Mouse (Mus musculus): ENCODE measurements around the gene Rsl24d1. TPM values are rescaled to one million over a fixed set of nuclear protein-coding genes. Genes with fewer than 3 reads are reported as not detected.
A peak's percentile ranks its signal among the peaks of the same experiment; 100 is the strongest.
"Not testable (repeated sequence)": the region's sequence is repeated elsewhere in the genome, so short reads cannot be mapped to it uniquely, and the experiment has no call there.

Rsl24d1 gene
- polyA plus RNA-seq (2016; fragmentation: Nextera tagmentation; extraction: Ambion mirVana): 143 and 145 TPM in 2 replicates

- Histone ChIP-seq H3K9ac (replicated peaks) (peak within 1 kb of the TSS; percentile 79), H3K4me1 (replicated peaks) (peaks cover 8% of the 10 kb centered on the region), H3K36me3 (peaks cover 27% of the 10 kb centered on the region), H3K4me2 (peak within 1 kb of the TSS; percentile 69), H3K9me3 (no peaks in the 10 kb centered on the region), H3K27me3 (no peaks in the 10 kb centered on the region; the same call in 1 of the 2 replicates), H3K4me3 (replicated peaks) (peak within 1 kb of the TSS; percentile 93), H3K27ac (peak within 1 kb of the TSS; percentile 76; the same call in 1 of the 2 replicates)
- peak; percentile 96 for ATAC-seq (ENCODE audit: insufficient number of reproducible peaks, insufficient read depth, low FRiP score, low TSS enrichment, low read depth)
- 1% methylated on average over 64 of the region's 64 CpGs for WGBS
Observed at GRCm38 (mm10) chr9:73112919-73113906, at the start of gene Rsl24d1. Rsl24d1 (plus strand) TSS chr9:73113426.

GRCm38 (mm10) chr9:73063621-73064290 lies 49.5 kb upstream of the Rsl24d1 start:
- 6% methylated on average over 15 of the region's 15 CpGs for WGBS
- Histone ChIP-seq H3K27ac (peak overlapping the region; percentile 75), H3K36me3 (no peaks in the 10 kb centered on the region), H3K27me3 (no peaks in the 10 kb centered on the region), H3K9me3 (no peaks in the 10 kb centered on the region), H3K9ac (replicated peaks) (peak overlapping the region; percentile 37), H3K4me2 (peak overlapping the region; percentile 61), H3K4me3 (replicated peaks) (peak overlapping the region; percentile 25), H3K4me1 (replicated peaks) (peaks cover 26% of the 10 kb centered on the region)
- peak; percentile 80 for ATAC-seq (ENCODE audit: insufficient number of reproducible peaks, insufficient read depth, low FRiP score, low TSS enrichment, low read depth)

GRCm38 (mm10) chr9:73067086-73067485 lies 46.1 kb upstream of the Rsl24d1 start:
- 15% methylated on average over 10 of the region's 10 CpGs for WGBS
- Histone ChIP-seq H3K36me3 (no peaks in the 10 kb centered on the region), H3K4me3 (replicated peaks) (peak overlapping the region; percentile 16; the same call in 1 of the 2 replicates), H3K9ac (replicated peaks) (no peak overlapping the region), H3K4me2 (peak overlapping the region; percentile 46), H3K9me3 (no peaks in the 10 kb centered on the region), H3K27me3 (no peaks in the 10 kb centered on the region), H3K27ac (0 out of 2 replicates have a peak overlapping the region, but pooled peaks have one; percentile 29), H3K4me1 (replicated peaks) (peaks cover 26% of the 10 kb centered on the region)
- no peak for ATAC-seq (ENCODE audit: insufficient number of reproducible peaks, insufficient read depth, low FRiP score, low TSS enrichment, low read depth)

- 49% methylated on average over 6 of the region's 6 CpGs for WGBS
- H3K4me3 ChIP-seq (replicated peaks): no peak overlapping the region
- no peak overlapping the region for H3K9ac ChIP-seq (replicated peaks)
- H3K27me3 ChIP-seq: no peaks in the 10 kb centered on the region
- no peaks in the 10 kb centered on the region for H3K9me3 ChIP-seq
- peaks cover 25% of the 10 kb centered on the region for H3K4me1 ChIP-seq (replicated peaks)
- peak overlapping the region; percentile 13; the same call in 1 of the 2 replicates for H3K27ac ChIP-seq
- H3K4me2 ChIP-seq: no peak overlapping the region
- ATAC-seq (ENCODE audit: insufficient number of reproducible peaks, insufficient read depth, low FRiP score, low TSS enrichment, low read depth): peak; percentile 38; the same call in 1 of the 2 replicates
- H3K36me3 ChIP-seq: no peaks in the 10 kb centered on the region
Observed at GRCm38 (mm10) chr9:73068230-73068679, 45.0 kb upstream of the Rsl24d1 start.

GRCm38 (mm10) chr9:73068688-73069087 lies 44.5 kb upstream of the Rsl24d1 start:
- Histone ChIP-seq H3K27ac (no peak overlapping the region), H3K4me2 (no peak overlapping the region), H3K9ac (replicated peaks) (no peak overlapping the region), H3K36me3 (no peaks in the 10 kb centered on the region), H3K9me3 (no peaks in the 10 kb centered on the region), H3K4me1 (replicated peaks) (peaks cover 20% of the 10 kb centered on the region), H3K27me3 (no peaks in the 10 kb centered on the region), H3K4me3 (replicated peaks) (no peak overlapping the region)
- ATAC-seq (ENCODE audit: insufficient number of reproducible peaks, insufficient read depth, low FRiP score, low TSS enrichment, low read depth): no peak
- 82% methylated on average over 6 of the region's 6 CpGs for WGBS

GRCm38 (mm10) chr9:73070971-73071659 lies 42.1 kb upstream of the Rsl24d1 start:
- no peak for ATAC-seq (ENCODE audit: insufficient number of reproducible peaks, insufficient read depth, low FRiP score, low TSS enrichment, low read depth)
- WGBS: 80% methylated on average over 10 of the region's 10 CpGs
- H3K36me3 ChIP-seq: no peaks in the 10 kb centered on the region

GRCm38 (mm10) chr9:73072426-73072825 lies 40.8 kb upstream of the Rsl24d1 start:
- Histone ChIP-seq H3K4me3 (replicated peaks) (no peak overlapping the region), H3K9me3 (no peaks in the 10 kb centered on the region), H3K4me1 (replicated peaks) (0 out of 2 replicates have a peak, but pooled peaks cover 4% of the 10 kb centered on the region), H3K9ac (replicated peaks) (no peak overlapping the region), H3K4me2 (no peak overlapping the region), H3K27me3 (no peaks in the 10 kb centered on the region), H3K36me3 (no peaks in the 10 kb centered on the region), H3K27ac (no peak overlapping the region)
- no peak for ATAC-seq (ENCODE audit: insufficient number of reproducible peaks, insufficient read depth, low FRiP score, low TSS enrichment, low read depth)
- WGBS: 77% methylated on average over 8 of the region's 8 CpGs

More at GRCm38 (mm10) chr9:73070971-73071659, 42.1 kb upstream of the Rsl24d1 start:
- no peak overlapping the region for H3K4me3 ChIP-seq (replicated peaks)
- H3K9me3 ChIP-seq: no peaks in the 10 kb centered on the region
- no peak overlapping the region for H3K4me2 ChIP-seq
- H3K9ac ChIP-seq (replicated peaks): no peak overlapping the region
- H3K4me1 ChIP-seq (replicated peaks): peaks cover 11% of the 10 kb centered on the region
- H3K27ac ChIP-seq: no peak overlapping the region
- H3K27me3 ChIP-seq: no peaks in the 10 kb centered on the region

GRCm38 (mm10) chr9:73073169-73073568 lies 40.1 kb upstream of the Rsl24d1 start:
- no peak overlapping the region for H3K4me3 ChIP-seq (replicated peaks)
- H3K4me1 ChIP-seq (replicated peaks): no peaks in the 10 kb centered on the region
- no peak overlapping the region for H3K9ac ChIP-seq (replicated peaks)
- no peaks in the 10 kb centered on the region for H3K27me3 ChIP-seq
- no peaks in the 10 kb centered on the region for H3K9me3 ChIP-seq
- 87% methylated on average over 5 of the region's 5 CpGs for WGBS
- no peak for ATAC-seq (ENCODE audit: insufficient number of reproducible peaks, insufficient read depth, low FRiP score, low TSS enrichment, low read depth)
- no peaks in the 10 kb centered on the region for H3K36me3 ChIP-seq
- H3K27ac ChIP-seq: no peak overlapping the region
- H3K4me2 ChIP-seq: no peak overlapping the region

GRCm38 (mm10) chr9:73079349-73079748 lies 33.9 kb upstream of the Rsl24d1 start:
- WGBS: 87% methylated on average over 11 of the region's 12 CpGs
- not testable (repeated sequence) for H3K4me2 ChIP-seq; H3K27ac ChIP-seq; H3K9me3 ChIP-seq; H3K4me1 ChIP-seq (replicated peaks); H3K4me3 ChIP-seq (replicated peaks); H3K9ac ChIP-seq (replicated peaks); H3K27me3 ChIP-seq; H3K36me3 ChIP-seq; ATAC-seq (ENCODE audit: insufficient number of reproducible peaks, insufficient read depth, low FRiP score, low TSS enrichment, low read depth)

- Histone ChIP-seq H3K36me3 (no peaks in the 10 kb centered on the region), H3K4me1 (replicated peaks) (no peaks in the 10 kb centered on the region), H3K4me2 (no peak overlapping the region), H3K4me3 (replicated peaks) (no peak overlapping the region), H3K27me3 (no peaks in the 10 kb centered on the region), H3K9ac (replicated peaks) (no peak overlapping the region), H3K27ac (no peak overlapping the region), H3K9me3 (no peaks in the 10 kb centered on the region)
- no peak for ATAC-seq (ENCODE audit: insufficient number of reproducible peaks, insufficient read depth, low FRiP score, low TSS enrichment, low read depth)
- WGBS: 57% methylated on average over 7 of the region's 7 CpGs
Observed at GRCm38 (mm10) chr9:73079801-73080325, 33.4 kb upstream of the Rsl24d1 start.
